Mouse (Mus musculus) erythroblast, embryonic 14.5 days (primary cell): ENCODE data around the gene Zfp52.

Experiments
- GATA1 ChIP-seq: IDR thresholded peaks from 2 replicates; pipeline ENCODE4 v1.6.1; 2012; ENCODE audit warnings: low read length, inconsistent platforms, mixed read lengths
- TAL1 ChIP-seq: IDR thresholded peaks from 3 replicates; pipeline ENCODE4 v1.6.1; 2012; ENCODE audit warnings: low read length, inconsistent platforms, mixed read lengths

GRCm38 (mm10) chr17:21566220-21566619 lies 30.9 kb downstream of the Zfp52 start:
- no peak for TF ChIP-seq TAL1
- no peak for TF ChIP-seq GATA1
